Mouse (Mus musculus): Measurements from ENCODE around the gene Pigb.
A peak's percentile ranks its signal among the peaks of the same experiment; 100 is the strongest.

The Pigb gene

DNA sequence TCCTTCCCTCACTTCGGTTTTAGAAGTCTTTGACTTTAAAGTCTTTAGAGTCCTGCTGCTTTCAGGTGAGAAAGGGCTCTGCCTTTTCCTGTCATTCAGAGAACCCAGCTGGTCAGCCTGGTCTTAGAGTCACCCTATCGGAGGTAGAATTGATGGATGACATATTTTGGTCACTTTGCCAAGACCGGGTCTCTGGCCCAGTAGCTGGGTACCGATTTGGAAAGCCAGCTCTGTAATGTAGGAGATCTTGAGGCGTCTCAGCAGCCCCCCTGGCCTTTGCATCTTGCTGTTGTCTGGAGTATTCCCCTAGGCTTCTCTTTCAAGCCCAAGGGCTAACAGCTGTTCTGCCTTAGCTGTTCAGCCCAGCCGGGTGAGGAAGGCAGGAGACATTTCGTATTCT lies 5.0 kb upstream of the Pigb start:
- DNase-seq = peak; percentile 37

DNA sequence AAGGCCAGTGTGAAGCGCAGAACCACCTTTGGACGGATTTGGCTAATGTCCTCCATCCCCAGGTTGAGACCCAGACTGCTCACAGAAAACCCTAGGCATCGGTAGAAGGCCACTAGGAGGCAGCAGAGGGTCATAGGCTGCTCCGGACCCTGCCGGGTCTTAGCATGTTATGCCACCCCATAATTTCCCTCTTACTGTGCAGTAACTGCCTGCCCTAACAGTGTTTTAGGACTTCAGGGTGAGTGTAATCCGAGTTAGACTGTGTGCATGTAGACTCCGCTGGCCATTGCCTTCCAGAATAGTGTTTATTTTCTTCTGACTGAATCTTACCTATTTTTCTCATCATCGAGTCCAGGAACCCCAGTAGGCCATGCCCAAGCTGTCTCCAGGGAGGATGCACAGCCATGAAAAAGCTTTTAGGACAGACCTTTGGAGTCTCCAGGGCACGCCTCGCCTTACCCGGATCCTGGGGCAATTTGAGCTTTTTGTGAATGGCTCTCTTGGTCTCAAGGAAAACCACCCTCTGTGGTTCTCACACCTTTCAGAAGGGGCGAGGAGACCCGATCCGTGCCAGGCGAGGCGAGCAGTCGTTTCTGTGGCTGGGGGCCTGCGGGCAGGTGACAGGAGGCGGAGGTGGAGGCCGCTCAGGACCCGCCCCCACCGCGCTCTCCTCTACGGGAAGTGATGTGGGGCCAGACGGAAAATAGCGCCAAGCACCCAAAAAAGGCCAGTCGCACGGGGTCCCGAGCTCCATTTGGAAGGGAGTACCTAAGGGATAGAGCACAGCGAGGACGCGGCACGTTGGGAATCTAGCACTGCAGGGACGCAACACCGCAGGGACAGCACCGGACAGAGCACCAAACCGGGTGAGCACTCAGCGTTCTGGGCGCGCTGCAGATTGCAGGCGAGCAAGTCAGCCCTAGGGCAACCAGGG lies 4.2 kb upstream of the Pigb start, which contains the start of gene Rab27a:
Gene Rab27a, plus strand, starts transcription at position 709 of the 934 bp plus-strand sequence.
- DNase-seq = peak; percentile 94

DNA sequence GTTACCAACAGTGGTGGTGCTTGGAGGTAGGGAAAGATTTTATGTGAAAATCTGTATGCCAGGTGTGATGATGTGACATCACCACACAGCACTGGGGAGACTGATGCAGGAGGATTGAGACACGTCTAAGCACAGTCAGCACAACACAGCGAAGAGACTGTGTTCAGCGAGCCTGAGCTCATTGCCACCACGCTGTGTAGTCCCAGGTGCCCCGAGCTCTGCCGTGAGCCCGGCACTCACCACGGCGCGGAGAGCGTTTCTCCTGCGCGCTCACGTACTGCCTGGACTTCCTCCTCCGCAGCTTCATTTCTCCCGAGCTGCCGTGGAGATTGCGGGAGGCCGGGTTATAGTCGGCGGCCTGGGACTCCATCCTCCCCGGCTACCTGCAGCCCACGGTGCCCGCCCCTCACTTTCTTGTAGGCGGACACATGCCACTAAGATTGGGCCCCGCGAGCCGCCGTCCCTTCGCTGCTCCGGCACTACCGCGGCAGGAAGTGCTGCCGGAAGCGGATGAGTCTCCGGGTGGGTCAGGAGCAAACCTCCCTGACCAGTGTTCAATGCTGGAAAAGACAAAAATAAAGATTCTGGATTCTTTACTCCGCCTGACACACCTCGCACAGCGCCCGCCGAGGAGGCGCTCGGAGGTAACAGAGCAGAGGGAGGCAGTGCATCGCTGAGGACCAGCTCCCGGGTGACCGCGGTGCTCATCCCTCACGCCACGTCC lies 794 bp downstream of the Pigb start:
- peak; percentile 96 for DNase-seq

DNA sequence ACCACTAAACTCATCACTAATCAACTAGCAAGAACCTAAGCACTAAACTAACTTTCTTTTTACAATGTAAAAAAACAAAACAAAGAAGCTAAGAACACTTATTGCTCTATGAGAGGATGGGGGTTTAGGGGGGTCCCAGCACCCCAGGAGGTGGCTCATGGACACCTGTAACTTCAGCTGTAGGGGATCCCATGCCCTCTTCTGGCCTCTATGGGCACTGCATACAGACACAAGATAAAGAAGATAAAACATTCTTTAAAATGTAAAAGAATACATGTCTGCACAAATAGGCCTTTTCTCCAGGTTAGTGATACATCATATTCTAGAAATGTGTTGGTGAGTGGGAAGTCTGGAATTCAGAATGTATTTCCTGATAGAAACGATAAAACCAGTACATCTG lies 6.8 kb downstream of the Pigb start:
- no peak for DNase-seq

DNA sequence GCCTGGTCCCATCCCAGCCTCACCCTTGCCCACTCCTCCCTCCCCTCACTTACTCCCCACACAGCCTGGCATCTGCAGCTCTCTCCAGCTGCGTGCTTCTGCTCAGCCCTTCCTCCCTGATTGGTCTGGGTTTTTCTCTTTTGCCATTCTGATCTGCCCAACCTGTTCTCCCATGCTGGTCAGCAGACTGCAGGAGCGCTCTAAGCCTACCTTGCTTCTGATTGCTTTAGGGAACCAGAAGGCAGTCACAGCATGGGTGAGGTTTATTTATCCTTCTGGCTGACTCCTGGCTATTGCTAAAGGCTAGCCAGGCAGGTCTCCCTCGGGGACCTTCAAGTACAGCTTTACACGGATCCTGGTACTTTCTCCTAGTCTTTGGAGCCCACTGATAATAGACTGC lies 8.8 kb downstream of the Pigb start:
- no peak for DNase-seq

- no peak for DNase-seq
Observed at GRCm38 (mm10) chr9:73030443-73030842, 9.7 kb downstream of the Pigb start.

DNA sequence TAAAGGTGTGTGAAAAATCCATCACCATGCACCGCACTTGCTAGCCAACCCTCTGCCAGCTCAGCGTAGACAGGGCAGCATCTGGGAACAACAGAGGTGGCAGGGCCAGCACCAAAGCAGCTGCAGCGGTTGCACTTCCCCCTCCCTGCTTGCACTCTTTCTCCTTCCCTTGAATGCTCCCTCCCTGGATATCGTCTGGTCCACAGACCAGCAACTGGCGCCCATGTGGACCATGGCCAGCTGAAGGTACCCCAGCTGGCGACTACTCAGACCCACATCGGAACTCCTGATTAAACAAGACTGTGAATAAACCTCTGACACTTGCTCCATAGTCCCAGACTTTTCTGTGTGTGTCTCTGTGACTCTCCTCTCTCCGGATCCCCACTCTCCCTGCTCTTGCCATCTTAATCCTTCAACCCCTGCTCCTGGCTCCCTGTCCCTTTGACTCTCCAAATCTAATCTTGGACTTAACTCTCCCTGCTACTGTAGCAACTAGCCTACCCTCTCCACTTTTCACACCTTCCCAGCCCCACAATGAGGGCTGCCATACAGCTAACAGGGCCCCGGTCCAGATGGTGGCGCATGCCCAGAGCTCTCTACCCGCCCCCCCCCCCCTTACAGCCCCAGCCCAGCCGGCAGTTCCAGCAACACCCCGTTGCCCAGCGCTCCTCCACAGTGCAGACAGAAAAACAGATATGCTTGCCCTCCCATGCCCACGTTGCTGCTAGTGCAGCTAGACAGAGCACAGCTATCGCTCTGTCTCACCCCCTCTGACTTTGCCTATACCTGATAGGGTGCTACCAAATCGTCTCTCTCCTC lies 14.2 kb downstream of the Pigb start:
- DNase-seq = no peak

- DNase-seq = no peak
Observed at GRCm38 (mm10) chr9:73020566-73021097, 19.5 kb downstream of the Pigb start.

- no peak for DNase-seq
Observed at GRCm38 (mm10) chr9:73019841-73020240, 20.3 kb downstream of the Pigb start.

DNA sequence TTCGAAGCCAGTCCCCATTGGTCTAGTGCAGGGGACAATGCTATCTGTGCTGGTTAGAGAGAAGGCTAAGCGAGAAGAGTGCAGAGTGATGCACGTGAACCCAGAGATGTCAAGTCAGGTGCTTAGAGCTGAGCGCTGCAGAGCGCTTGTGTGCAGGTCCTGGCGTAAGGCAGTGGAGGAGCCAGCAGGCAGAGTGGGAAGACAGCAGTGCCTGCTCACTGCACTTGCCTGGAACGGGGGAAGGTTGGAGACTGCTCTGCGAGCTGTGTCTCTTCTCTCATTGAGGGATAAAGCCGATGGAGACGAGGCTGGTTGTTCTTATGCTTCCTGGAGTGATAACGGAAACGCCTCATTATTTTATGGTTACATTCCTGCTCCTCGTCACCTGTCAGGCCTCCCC lies 25.5 kb downstream of the Pigb start:
- DNase-seq = no peak

GRCm38 (mm10) chr9:73012629-73013028 lies 27.5 kb downstream of the Pigb start:
- no peak for DNase-seq

- DNase-seq = no peak
Observed at GRCm38 (mm10) chr9:73008384-73008783, 31.8 kb downstream of the Pigb start.

GRCm38 (mm10) chr9:73006175-73006574 lies 34.0 kb downstream of the Pigb start:
- peak; percentile 50 for DNase-seq

DNA sequence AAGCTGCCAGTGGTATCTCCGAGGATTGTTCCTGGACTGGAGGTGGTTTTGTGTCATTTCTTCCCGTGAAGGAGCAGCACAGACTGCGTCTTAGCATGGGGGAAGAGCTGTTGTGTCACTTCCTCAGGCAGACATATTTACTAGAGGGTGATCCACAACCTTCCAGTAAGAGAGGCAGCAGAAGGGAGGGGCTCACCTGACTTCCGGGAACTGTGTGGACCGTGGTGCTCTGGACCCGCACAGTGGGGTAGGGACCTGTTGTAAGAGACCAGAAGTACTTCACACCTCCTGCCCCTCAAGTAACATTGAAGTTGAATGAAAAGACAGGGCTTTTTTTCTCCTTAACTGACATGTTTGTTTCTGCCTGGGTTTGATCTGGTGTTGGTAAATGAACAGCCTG lies 35.1 kb downstream of the Pigb start:
- DNase-seq = no peak

DNA sequence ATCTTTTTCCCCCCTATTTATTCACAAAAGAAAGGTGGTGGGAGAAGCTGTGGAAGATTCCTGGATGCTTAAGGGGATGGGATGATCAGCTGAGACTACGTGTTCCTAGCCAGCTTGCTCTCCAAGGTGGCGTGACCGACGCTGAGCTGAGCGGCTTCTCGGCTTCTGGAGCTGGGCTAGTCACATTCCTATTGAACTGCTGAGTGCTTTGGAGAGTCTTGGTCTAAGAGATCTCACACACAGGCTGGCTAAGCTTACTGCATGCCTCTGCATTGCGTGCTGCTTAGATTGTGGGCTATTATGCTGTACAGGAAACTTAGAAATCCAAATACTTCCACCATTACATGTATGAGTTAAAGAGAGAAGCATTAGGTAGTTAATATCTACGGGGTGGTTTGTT lies 36.1 kb downstream of the Pigb start:
- no peak for DNase-seq

DNA sequence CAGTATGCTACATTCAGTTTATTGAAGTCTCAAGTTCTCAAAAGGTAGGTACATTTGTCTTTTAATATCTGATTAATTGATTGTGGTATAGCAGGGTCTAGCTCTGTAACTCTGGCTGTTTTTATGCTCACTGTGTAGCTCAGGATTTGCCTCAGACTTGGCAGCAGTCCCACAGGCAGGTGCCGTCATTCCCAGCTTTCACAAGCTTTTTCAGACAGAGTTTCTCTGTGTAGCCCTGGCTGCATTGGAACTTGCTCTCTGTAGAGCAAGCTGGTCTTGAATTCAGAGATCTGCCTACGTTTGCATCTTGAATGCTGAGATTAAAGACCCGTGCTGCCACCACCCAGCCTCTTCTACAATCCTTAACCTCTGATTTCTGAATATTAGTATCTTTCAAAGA lies 38.0 kb downstream of the Pigb start:
- no peak for DNase-seq

DNA sequence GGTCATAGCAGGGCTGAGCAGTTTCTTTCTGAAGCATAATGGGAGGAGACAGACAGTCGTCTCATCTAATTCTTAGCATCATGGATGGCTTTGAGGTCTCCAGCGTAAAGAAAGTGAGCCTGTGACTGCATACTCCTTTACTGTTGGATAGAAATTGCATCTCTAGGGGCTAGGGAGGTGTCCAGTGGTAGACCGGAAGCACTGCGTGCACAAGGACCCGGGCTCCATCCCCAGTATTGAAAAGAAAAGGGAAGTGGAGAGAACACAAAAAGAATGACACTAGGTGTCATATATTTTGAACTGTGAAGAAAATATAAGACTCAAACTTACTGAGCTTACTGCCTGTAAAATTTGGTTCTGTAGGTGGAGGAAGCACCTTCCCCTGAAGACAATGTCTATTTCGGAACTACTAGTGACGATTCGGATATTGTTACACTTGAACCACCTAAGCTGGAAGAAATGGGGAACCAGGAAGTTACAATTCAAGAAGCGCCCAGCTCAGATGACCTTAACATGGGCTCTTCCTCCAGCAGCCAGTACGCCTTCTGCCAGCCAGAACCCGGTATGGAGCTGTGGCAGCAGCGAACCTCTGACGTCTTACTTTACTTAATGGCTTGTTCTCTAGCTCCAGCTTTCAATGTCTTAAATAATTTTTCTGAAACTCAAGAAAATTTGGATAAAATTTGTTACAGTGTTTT lies 38.7 kb downstream of the Pigb start:
- DNase-seq = no peak

DNA sequence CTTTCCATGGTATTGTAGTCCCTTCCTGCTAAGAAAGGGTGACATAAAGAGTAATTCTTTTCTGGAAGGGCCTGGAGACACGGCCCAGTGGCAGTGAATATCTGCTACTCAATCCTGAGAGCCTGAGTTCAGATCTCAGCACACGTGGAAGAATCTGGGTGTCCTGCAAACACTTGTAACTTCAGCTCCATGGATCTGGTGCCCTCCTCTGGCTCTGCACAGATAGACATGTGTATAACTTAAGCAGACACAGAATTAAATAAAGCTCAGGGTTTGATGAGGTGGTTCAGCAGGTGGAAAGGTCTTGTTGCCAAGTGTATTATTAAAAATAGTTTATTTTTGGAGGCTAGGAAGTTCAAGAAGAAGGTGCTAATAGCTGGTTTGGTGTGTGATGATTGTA lies 39.7 kb downstream of the Pigb start:
- no peak for DNase-seq

GRCm38 (mm10) chr9:72996806-72997205 lies 43.4 kb downstream of the Pigb start:
- DNase-seq = no peak

GRCm38 (mm10) chr9:72996167-72996566 lies 44.0 kb downstream of the Pigb start:
- no peak for DNase-seq

GRCm38 (mm10) chr9:72992576-72992975 lies 47.6 kb downstream of the Pigb start:
- DNase-seq = no peak

- DNase-seq = no peak
Observed at GRCm38 (mm10) chr9:72991420-72991819, 48.8 kb downstream of the Pigb start.
